Mouse (Mus musculus) lung, adult 2 months (tissue): ENCODE measurements around the gene Ccdc106. TPM values are rescaled to one million over a fixed set of nuclear protein-coding genes. Genes with fewer than 3 reads are reported as not detected.

Experiments
- DNase-seq: peaks from one replicate; pipeline ENCODE4 v3.0.0; 2022
- H3K4me1 ChIP-seq: fragments of 200-500 bp; 2 replicates; pipeline ENCODE4 v1.6.1; 2011; ENCODE audit warnings: low read length; ENCODE audit not compliant: control insufficient read depth, insufficient read depth
- H3K4me3 ChIP-seq: fragments of 200-500 bp; replicated peaks from 2 replicates; pipeline ENCODE3; 2011; ENCODE audit warnings: low read depth, mild to moderate bottlenecking, control low read depth, low read length; ENCODE audit errors: extremely low read depth
- CTCF ChIP-seq: fragments of 200-500 bp; IDR thresholded peaks from 2 replicates; pipeline ENCODE4 v1.5.1; 2011; ENCODE audit warnings: mild to moderate bottlenecking, low read length, control low read depth; ENCODE audit not compliant: insufficient read depth
- POLR2A ChIP-seq: fragments of 200-500 bp; IDR thresholded peaks from 2 replicates; pipeline ENCODE4 v1.6.1; 2011; ENCODE audit warnings: low read depth, mild to moderate bottlenecking, control low read depth, low read length, borderline replicate concordance; ENCODE audit errors: extremely low read depth
- WGBS: fragments of 180-500 bp; shearing (Covaris S2); methylation state at CpG from one replicate; pipeline ENCODE4 v1.1.7; 2018; 5-methylcytosine and 5-hydroxymethylcytosine counted together
- polyA plus RNA-seq: library from polyadenylated mRNA; depleted of rRNA; stranded (reverse); fragments of >200 nt; gene quantifications from 2 replicates; pipeline ENCODE4 v1.2.3, GENCODE M21; 2012; rRNA removed

Gene Ccdc106
- polyA plus RNA-seq, 1 experiment: 0.90 TPM

GRCm38 (mm10) chr7:5108272-5108671, 87.9 kb downstream of the Ccdc106 start:
- no peaks in the 10 kb centered on the region for H3K4me1 ChIP-seq
- DNase-seq: no peak
- 60% methylated on average over 4 of the region's 4 CpGs for WGBS
- H3K4me3 ChIP-seq: no peak overlapping the region
- TF ChIP-seq POLR2A: no peak
- TF ChIP-seq CTCF: no peak

DNA sequence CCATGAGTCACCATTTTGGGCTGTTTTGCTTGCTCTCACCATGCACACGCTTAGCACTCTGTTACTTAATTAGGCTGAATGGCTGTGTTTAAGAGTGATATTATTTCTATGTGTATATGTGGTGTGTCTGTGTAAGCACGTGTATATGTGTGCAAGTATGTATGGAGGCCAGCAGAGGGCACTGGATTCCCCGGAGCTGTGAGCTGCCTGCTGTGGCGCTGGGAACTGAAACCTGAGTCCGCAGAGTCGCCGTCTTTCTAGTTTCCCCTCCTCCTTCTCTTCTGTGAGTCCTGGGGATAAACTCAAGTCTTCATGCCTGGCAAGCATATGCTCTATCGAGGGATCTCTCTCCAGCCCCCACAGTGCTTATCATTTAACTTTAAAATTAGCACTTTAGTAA, 88.9 kb downstream of the Ccdc106 start:
- no peaks in the 10 kb centered on the region for H3K4me1 ChIP-seq
- WGBS: 84% methylated on average over 8 of the region's 8 CpGs
- no peak overlapping the region for H3K4me3 ChIP-seq
- no peak for TF ChIP-seq POLR2A
- TF ChIP-seq CTCF: no peak
- DNase-seq: no peak

Other genes starting within 250 kb of the Ccdc106 start
- not detected in 2 replicates for gene Fam71e2, start 249.3 kb upstream of the Ccdc106 start, polyA plus RNA-seq
- 0.65 and 0.68 TPM in 2 replicates for gene Il11, start 237.7 kb upstream of the Ccdc106 start, polyA plus RNA-seq
- gene Tmem190, start 237.6 kb upstream of the Ccdc106 start, polyA plus RNA-seq: not detected in 2 replicates
- 59.4 and 97.7 TPM in 2 replicates for gene Tmem238, start 230.9 kb upstream of the Ccdc106 start, polyA plus RNA-seq
- gene Rpl28, start 227.7 kb upstream of the Ccdc106 start, polyA plus RNA-seq: 171 and 204 TPM in 2 replicates
- gene Ube2s, start 208.0 kb upstream of the Ccdc106 start, polyA plus RNA-seq: 135 and 210 TPM in 2 replicates
- 2.5 and 3.4 TPM in 2 replicates for gene Shisa7, start 175.9 kb upstream of the Ccdc106 start, polyA plus RNA-seq
- gene Isoc2b, start 150.3 kb upstream of the Ccdc106 start, polyA plus RNA-seq: 14.1 and 22.3 TPM in 2 replicates
- gene Isoc2a, start 143.4 kb upstream of the Ccdc106 start, polyA plus RNA-seq: 13.4 and 15.0 TPM in 2 replicates
- gene Gm36210, start 114.0 kb upstream of the Ccdc106 start, polyA plus RNA-seq: 0.15 and 0.20 TPM in 2 replicates
- gene Zfp628, start 105.3 kb upstream of the Ccdc106 start, polyA plus RNA-seq: 20.6 and 24.7 TPM in 2 replicates
- gene Nat14, start 98.5 kb upstream of the Ccdc106 start, polyA plus RNA-seq: 7.1 and 7.6 TPM in 2 replicates
- gene Ssc5d, start 94.8 kb upstream of the Ccdc106 start, polyA plus RNA-seq: 7.5 and 8.0 TPM in 2 replicates
- gene Sbk2, start 56.1 kb upstream of the Ccdc106 start, polyA plus RNA-seq: 5.6 and 24.2 TPM in 2 replicates
- gene Sbk3, start 49.4 kb upstream of the Ccdc106 start, polyA plus RNA-seq: 6.5 and 9.0 TPM in 2 replicates
- 84.1 and 90.7 TPM in 2 replicates for gene Zfp579, start 24.4 kb upstream of the Ccdc106 start, polyA plus RNA-seq
- gene Zfp524, start 6.1 kb upstream of the Ccdc106 start, polyA plus RNA-seq: 37.0 and 43.5 TPM in 2 replicates
- gene Fiz1, start 5.9 kb upstream of the Ccdc106 start, polyA plus RNA-seq: 32.2 and 33.9 TPM in 2 replicates
- gene Gm44973, start 5.1 kb upstream of the Ccdc106 start, polyA plus RNA-seq: not detected in 2 replicates
- gene Zfp865, start 177 bp upstream of the Ccdc106 start, polyA plus RNA-seq: 43.2 and 47.9 TPM in 2 replicates
- not detected in 2 replicates for gene 4632433K11Rik, start 13.6 kb downstream of the Ccdc106 start, polyA plus RNA-seq
- gene Zfp784, start 17.9 kb downstream of the Ccdc106 start, polyA plus RNA-seq: 5.2 and 6.9 TPM in 2 replicates
- gene Zfp580, start 31.0 kb downstream of the Ccdc106 start, polyA plus RNA-seq: 36.0 and 37.9 TPM in 2 replicates
- gene U2af2, start 41.6 kb downstream of the Ccdc106 start, polyA plus RNA-seq: 145 and 189 TPM in 2 replicates
- gene Epn1, start 59.7 kb downstream of the Ccdc106 start, polyA plus RNA-seq: 151 and 160 TPM in 2 replicates
- not detected in 2 replicates for gene Rfpl4, start 96.4 kb downstream of the Ccdc106 start, polyA plus RNA-seq
- gene Rasl2-9, start 105.4 kb downstream of the Ccdc106 start, polyA plus RNA-seq: 0.24 TPM in 1 of 2 replicates, not detected in the other
- gene Vmn1r55, start 129.1 kb downstream of the Ccdc106 start, polyA plus RNA-seq: not detected in 2 replicates
- not detected in 2 replicates for gene Vmn1r56, start 176.2 kb downstream of the Ccdc106 start, polyA plus RNA-seq
- gene Vmn1r57, start 197.9 kb downstream of the Ccdc106 start, polyA plus RNA-seq: not detected in 2 replicates